Mouse (Mus musculus) hindbrain, embryonic 16.5 days (tissue): ENCODE results near the gene Fam47c. TPM values are rescaled to one million over a fixed set of nuclear protein-coding genes. Genes with fewer than 3 reads are reported as not detected.

Source experiments
- ATAC-seq: fragments of 200-750 bp; cut with Nextera tagmentation; 2 replicates; pipeline ENCODE4 v1.8.0; 2017; ENCODE audit warnings: moderate TSS enrichment, moderate library complexity
- H3K27ac ChIP-seq: fragments of 300-500 bp; sonication (generic); 2 replicates; pipeline ENCODE4 v1.5.1; 2014; ENCODE audit warnings: low read depth, mild to moderate bottlenecking, control low read depth, low read length, moderate library complexity
- H3K27me3 ChIP-seq: fragments of 300-500 bp; sonication (generic); replicated peaks from 2 replicates; pipeline ENCODE4 v1.6.1; 2014; ENCODE audit warnings: low read length; ENCODE audit not compliant: control insufficient read depth, insufficient read depth
- H3K36me3 ChIP-seq: fragments of 300-500 bp; sonication (generic); 2 replicates; pipeline ENCODE4 v1.6.1; 2014; ENCODE audit warnings: mild to moderate bottlenecking, low read length, moderate library complexity, mixed read lengths; ENCODE audit not compliant: control insufficient read depth, insufficient read depth
- H3K4me1 ChIP-seq: fragments of 300-500 bp; sonication (generic); 2 replicates; pipeline ENCODE4 v1.6.1; 2014; ENCODE audit warnings: low read depth, low read length; ENCODE audit not compliant: control insufficient read depth, insufficient read depth
- H3K4me2 ChIP-seq: fragments of 300-500 bp; sonication (generic); 2 replicates; pipeline ENCODE4 v1.6.1; 2014; ENCODE audit warnings: mild to moderate bottlenecking, low read length, control low read depth, moderate library complexity
- H3K4me3 ChIP-seq: fragments of 300-500 bp; sonication (generic); 2 replicates; pipeline ENCODE4 v1.5.1; 2014; ENCODE audit warnings: mild to moderate bottlenecking, low read length, control low read depth, moderate library complexity
- H3K9ac ChIP-seq: fragments of 300-500 bp; sonication (generic); 2 replicates; pipeline ENCODE4 v1.6.1; 2014; ENCODE audit warnings: low read depth, mild to moderate bottlenecking, control low read depth, low read length, moderate library complexity
- H3K9me3 ChIP-seq: fragments of 300-500 bp; sonication (generic); 2 replicates; pipeline ENCODE4 v1.6.1; 2014; ENCODE audit warnings: mild to moderate bottlenecking, low read length, moderate library complexity; ENCODE audit not compliant: control insufficient read depth
- WGBS: fragments of 180-500 bp; shearing (Covaris S2); extraction: QIAGEN DNeasy Blood & Tissue Kit; methylation state at CpG from one replicate; pipeline ENCODE4 v1.1.7; 2014; 5-methylcytosine and 5-hydroxymethylcytosine counted together
- polyA plus RNA-seq: library from polyadenylated mRNA; unstranded; fragments of >200 nt; fragmentation: Nextera tagmentation; extraction: Ambion mirVana; gene quantifications from 2 replicates; pipeline ENCODE4 v1.2.1, GENCODE M21; 2015

Gene Fam47c
- polyA plus RNA-seq: not detected in 2 replicates

DNA sequence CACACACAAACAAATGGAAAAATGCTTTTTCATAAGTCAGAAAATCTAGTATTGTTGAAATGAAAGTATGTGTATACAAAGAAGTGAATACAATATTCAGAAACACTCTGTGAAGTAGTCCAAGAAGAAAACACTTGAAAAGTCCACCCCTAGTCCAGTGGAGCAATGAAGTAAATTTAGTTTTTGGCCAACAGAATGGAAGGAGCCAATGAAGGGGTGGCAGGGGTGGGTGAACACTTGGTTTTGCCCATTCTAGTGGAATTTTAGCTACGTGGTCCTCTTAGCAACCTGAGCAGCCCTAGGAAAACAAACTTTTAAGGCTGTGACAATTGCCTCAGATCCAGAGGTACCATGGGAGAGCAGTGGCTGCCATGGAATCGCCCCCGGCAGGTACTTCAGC is at the start of gene Fam47c:
TSS of gene Fam47c (plus strand) at position 301 of the 400 bp plus-strand sequence.
- Histone ChIP-seq H3K36me3 (no peaks in the 10 kb centered on the region), H3K27ac (no peak within 1 kb of the TSS), H3K27me3 (no peaks in the 10 kb centered on the region), H3K9me3 (0 out of 2 replicates have a peak, but pooled peaks cover 4% of the 10 kb centered on the region), H3K4me3 (no peak within 1 kb of the TSS), H3K4me2 (no peak within 1 kb of the TSS), H3K9ac (no peak within 1 kb of the TSS), H3K4me1 (no peaks in the 10 kb centered on the region)
- no peak for ATAC-seq
- 96% methylated on average over 3 of the region's 3 CpGs for WGBS

GRCm38 (mm10) chrX:78769408-78769807 is 31.8 kb downstream of the Fam47c start:
- Histone ChIP-seq H3K9ac (no peak overlapping the region), H3K4me1 (no peaks in the 10 kb centered on the region), H3K27me3 (no peaks in the 10 kb centered on the region), H3K27ac (no peak overlapping the region), H3K9me3 (no peaks in the 10 kb centered on the region), H3K36me3 (no peaks in the 10 kb centered on the region), H3K4me3 (no peak overlapping the region), H3K4me2 (no peak overlapping the region)
- WGBS: 73% methylated on average over 2 of the region's 2 CpGs
- no peak for ATAC-seq

DNA sequence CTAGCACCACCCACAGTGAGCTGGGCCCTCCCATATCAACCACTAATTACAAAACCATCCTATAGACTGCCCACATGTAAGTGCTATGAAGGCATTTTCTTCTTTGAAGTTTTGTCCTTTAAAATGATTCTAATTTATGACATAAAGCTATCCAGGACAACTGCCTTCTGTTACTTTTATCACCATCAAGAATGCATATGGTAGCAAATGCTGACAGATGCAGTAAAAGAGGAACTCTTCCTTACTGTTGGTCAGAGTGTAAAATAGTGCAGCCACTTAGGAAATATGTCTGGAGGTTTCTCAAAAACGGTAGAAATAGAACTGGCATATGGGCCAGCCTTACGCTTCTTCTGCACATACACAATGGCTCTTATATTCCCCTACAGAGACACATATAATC is 39.5 kb downstream of the Fam47c start:
- Histone ChIP-seq H3K27ac (no peak overlapping the region), H3K27me3 (no peaks in the 10 kb centered on the region), H3K36me3 (no peaks in the 10 kb centered on the region), H3K4me1 (no peaks in the 10 kb centered on the region), H3K9me3 (no peaks in the 10 kb centered on the region), H3K9ac (no peak overlapping the region), H3K4me3 (no peak overlapping the region), H3K4me2 (no peak overlapping the region)
- 79% methylated on average over 2 of the region's 2 CpGs for WGBS
- ATAC-seq: no peak

Other genes with a start within 250 kb of the Fam47c start
- 6.4 and 6.9 TPM in 2 replicates for gene Prrg1, start 153.9 kb upstream of the Fam47c start, polyA plus RNA-seq